Mouse (Mus musculus) kidney, adult 2 months (tissue): Measurements from ENCODE around the gene Cdca7.

ENCODE experiments used
- CTCF ChIP-seq: fragments of 200-500 bp; conservative IDR thresholded peaks from 2 replicates; pipeline ENCODE4 v1.5.1; 2011; ENCODE audit warnings: low read depth, mild to moderate bottlenecking, control low read depth, low read length, moderate library complexity, mixed read lengths; ENCODE audit not compliant: insufficient read depth, insufficient read length
- POLR2A ChIP-seq: fragments of 200-500 bp; IDR thresholded peaks from one replicate; pipeline ENCODE4 v1.6.1; 2011; ENCODE audit warnings: low read depth, low read length, control low read depth

GRCm38 (mm10) chr2:72515526-72515925 is 39.6 kb downstream of the Cdca7 start:
- TF ChIP-seq CTCF (no peak), POLR2A (no peak)
